Mouse (Mus musculus) heart, postnatal 14 days (tissue): Measurements from ENCODE around the gene Tsacc. TPM values are rescaled to one million over a fixed set of nuclear protein-coding genes. Genes with fewer than 3 reads are reported as not detected.

Experiments
- DNase-seq, 2 experiments: peaks; one replicate each; pipeline ENCODE4 v3.0.0; 2021 to 2022
- intact Hi-C: fragments of 180-260 bp; cut with DNase I; formaldehyde crosslinking; loops from one replicate; pipeline ENCODE4 v1.15.1; 2025
- total RNA-seq, 2 experiments: library from RNA; stranded (reverse); gene quantifications; 2 replicates each; pipeline ENCODE4 v1.2.3; 2021

Tsacc gene
- total RNA-seq, 2 experiments from 2014 or later: 4.2 to 4.3 TPM

DNA sequence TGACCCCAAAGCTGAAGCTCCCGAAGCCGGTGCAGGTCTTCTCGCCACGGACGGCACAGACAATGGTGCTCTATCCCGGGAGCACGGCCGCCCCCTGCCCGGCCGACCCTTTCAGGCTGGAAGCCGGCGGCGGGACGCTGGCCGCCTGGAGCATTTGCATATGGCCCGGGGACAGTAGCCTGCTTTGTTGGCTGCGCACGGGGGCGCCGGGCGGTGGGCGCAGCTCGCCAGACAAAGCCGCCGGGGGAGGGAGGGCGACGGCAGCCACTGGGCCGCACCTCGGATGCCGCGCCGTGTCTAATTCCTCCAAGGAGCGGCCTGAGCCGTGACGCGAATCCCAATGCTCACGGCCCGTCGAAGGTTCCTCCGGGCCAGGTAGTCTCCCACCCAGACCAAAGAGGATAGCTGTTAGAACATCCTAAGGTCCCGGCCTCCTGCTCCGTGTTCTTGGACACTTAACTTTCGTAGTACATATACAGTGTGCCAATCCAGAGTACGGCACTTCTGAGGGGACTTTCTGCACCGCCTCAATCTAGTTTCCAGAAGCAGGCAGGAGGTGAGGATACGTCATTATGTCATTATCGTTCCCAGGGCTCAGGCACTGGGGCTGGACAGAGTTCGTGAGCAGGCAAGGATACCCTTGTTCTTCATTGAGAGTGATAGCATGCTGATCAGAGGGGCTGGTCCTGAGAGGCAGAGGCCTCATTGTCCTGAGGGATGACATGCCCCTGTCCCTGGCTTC, 55.6 kb downstream of the Tsacc start:
- no peak for DNase-seq
- intact Hi-C loops: no loop called here

DNA sequence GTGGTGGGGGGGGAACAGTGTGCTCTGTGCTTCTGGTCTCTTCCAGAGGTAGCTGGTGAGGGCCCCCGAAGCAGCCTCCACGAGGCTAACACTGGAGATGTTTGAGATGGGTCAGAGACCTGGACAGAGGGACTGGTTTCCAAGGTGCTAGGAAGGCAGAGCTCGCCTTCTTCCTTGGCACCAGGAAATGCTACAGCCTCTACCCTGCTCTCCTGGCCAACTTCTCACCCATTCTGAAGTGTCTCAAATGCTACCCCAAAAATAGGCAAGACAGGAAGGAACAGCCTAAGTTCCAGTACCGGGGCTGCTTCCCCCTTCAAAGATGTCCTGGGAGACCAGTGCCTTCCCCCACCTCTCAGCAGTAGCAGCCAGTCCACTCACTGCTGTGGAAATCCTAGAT, 57.4 kb downstream of the Tsacc start:
- DNase-seq: no peak
- intact Hi-C loops: no loop called here

DNA sequence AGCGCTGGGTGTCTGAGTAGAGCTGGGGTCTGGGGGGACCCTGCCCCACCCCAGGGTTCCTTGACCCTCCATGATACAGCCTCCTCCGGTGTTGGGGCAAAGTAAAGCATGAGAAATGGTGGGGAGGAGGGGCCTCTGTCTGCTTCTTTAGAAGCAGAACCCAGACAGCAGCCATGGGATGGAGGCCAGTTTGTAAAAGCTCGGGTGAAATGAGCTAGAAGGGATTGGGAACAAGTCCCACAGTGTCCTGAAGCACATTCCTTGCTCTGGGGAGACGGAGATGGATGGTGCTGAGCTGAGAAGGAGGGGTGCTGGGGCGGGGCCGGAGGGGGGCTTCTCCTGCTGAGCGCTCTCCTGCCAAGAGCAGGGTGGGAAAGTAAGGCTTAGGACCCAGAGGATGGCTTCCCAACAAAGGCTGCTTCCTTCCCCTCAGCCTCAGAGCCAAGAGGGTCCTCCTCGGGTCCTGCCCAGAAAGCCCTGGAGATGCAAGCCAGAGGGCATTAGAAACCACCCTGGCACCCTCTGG, 57.9 kb downstream of the Tsacc start:
- DNase-seq: no peak
- intact Hi-C loops: no loop called here

DNA sequence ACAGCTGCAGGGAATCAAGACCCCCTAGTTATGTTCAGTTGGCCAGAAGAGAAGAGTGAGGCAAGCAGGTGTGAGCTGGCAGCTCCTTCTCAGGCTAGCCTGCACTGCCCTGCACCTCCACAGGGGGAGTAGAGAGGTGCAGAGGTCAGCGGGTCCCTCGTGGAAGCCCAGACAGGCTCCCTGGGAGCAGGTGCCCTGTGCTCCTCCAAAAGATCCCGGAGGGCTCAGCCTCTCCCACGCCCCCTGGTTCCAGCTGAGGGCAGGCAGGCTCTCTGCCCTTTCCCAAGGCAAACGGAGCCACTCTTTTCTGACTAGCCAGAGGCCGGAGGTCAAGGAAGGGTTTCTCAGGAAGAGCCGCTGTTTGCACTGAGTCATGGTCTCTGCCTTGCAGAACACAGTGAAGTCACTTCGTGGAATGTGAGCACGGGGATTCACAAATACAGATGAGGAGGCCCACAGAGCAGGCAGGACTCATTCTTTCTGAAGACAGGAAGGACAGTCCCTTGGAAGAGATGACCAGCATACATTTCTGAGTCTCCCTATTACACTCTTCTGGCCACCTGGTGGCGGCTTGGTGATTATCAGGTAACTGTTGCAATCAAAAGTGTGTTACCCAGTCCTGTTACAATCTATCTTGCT, 59.1 kb downstream of the Tsacc start:
- intact Hi-C loops: no loop called here
- peak in 1 of 2 experiments; percentile 27 for DNase-seq

DNA sequence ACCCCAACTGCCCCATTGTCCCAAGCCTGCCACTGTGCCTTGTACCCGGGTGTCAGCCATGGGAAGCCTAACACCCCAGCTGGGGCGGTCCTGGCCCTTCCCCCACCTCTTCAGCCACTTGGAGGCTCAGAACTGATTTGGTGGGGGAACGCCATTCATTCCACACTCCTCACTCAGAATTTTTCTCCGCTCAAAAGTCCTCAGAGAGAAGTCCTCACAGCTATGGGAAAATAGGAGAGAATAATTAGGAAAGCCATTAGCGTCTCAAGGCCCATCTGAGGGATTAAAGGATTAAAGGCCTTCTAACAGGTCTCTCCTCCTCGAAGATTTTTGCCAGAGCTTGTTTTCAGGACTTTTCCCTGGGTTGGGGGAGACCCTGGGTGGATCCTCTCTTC, 59.6 kb downstream of the Tsacc start:
- no peak for DNase-seq
- intact Hi-C loops: no loop called here

DNA sequence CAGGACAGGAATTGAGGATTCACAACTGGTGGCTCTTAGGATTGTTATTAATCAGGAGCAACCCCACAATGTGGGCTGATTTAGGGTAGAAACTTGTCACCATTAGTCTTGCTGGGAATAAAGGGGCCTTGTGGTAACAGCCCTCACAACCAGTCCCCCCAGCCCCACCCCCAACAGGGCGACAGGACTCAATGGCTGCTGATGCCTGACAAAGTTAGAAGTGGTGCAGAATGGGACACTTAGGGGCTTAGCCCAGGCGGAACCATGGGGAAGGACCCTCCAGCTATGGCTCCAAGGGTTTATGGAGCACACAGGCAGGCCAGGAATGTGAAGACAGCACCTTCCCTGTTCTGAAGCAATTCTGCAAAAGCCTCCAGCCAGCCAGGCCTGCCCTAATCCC, 61.2 kb downstream of the Tsacc start:
- intact Hi-C loops: no loop called here
- no peak for DNase-seq

DNA sequence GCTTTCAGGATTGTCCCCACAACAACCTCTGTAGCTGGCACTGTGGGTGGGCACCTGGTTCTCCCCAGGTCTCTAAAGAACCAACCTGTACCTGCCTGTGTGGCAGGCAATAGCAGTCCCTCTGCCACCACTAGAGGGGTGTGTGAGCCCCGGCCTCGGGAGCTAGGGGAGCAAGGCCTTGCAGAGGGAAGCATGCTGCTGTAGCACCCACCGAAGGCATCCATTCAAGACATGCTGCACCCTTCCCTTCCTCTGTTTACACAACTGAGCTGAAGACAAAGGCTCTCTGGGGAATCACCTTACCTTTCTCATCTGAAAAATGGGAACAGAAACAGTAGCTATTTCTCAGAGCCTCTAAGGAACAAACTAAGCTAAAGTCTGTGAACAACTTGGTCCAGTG, 61.6 kb downstream of the Tsacc start:
- intact Hi-C loops: no loop called here
- no peak for DNase-seq

DNA sequence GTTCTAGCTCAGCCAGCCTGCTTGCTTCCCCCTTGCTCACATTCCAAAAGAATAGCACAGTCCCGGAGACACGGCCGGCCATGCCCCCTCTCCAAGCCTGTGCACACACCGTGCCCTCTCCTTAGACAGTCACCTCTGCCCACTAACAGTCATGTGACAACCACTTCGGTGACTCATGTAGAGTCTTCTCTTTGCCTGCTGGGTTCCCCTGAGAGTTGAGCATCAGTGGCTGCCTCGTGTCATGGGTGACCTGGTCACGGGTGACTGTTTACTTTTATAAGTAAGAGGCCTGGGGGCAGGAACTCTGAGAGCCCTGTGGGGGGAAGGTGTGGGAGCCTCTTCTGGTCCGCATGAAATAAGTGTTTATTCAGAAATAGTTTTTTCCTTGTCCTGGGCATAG, 62.8 kb downstream of the Tsacc start:
- intact Hi-C loops: no loop called here
- no peak for DNase-seq

DNA sequence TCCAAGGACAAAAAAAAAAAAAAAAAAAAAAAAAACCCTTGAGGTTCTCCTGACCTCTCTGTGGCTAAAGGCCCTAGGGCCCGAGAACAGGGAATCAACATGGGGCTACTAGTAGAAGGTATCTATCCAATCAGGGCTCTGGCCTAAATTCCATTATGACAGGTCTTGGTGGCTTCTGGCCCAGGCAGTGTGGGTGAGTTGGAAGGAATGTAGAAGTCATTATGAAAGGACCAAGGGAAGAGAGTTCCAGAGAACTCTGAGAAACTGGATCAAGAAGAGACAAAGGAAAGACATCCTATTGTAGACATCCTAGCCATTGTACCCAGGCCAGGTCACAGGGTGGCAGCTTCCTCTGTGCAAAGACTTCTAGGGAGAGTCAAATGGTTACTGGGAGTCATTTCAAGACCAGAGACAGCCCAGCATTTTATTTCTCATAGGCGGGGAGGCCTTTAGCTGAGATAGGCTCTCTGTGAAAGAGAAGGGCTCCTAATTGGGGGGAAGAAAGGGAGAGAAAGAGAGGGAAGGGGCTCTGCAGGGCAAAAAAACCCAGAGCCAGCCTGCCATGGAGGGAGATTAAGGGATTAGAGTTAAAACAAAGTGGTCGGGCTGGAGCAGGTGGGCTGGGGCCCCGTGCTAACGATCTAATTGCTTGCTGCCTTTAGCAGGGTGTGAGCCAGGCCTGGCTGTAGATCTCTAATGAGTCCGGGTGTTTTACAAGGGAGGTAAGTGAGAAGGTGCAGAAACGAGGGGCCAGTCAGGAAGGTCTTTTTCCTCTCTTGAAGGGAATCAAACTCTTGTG, 63.7 kb downstream of the Tsacc start:
- DNase-seq: no peak
- intact Hi-C loops: no loop called here

Other genes starting within 250 kb of the Tsacc start
- gene Naxe, start 238.5 kb downstream of the Tsacc start, total RNA-seq: 10 to 100 TPM; 61.0 to 61.1 TPM
- gene Ttc24, start 218.7 kb downstream of the Tsacc start, total RNA-seq: not detected
- 1 to 10 TPM; 3.8 to 7.2 TPM for gene Iqgap3, start 215.0 kb downstream of the Tsacc start, total RNA-seq
- gene Mef2d, start 154.6 kb downstream of the Tsacc start, total RNA-seq: 100 to 1,000 TPM; 128 to 130 TPM
- gene Rhbg, start 42.3 kb downstream of the Tsacc start, total RNA-seq: not detected
- under 1 TPM in 1 of 2 experiments, not detected in 1; 0.24 TPM for gene Gm38392, start 9.8 kb downstream of the Tsacc start, total RNA-seq
- 100 to 1,000 TPM; 165 to 187 TPM for gene Cct3, start 117 bp upstream of the Tsacc start, total RNA-seq
- 10 to 100 TPM; 90.8 to 98.8 TPM for gene Glmp, start 28.0 kb upstream of the Tsacc start, total RNA-seq
- gene Tmem79, start 39.1 kb upstream of the Tsacc start, total RNA-seq: 1 to 10 TPM; 1.6 TPM
- gene Smg5, start 39.3 kb upstream of the Tsacc start, total RNA-seq: 10 to 100 TPM; 41.5 to 44.3 TPM
- under 1 TPM; 0.22 to 0.67 TPM for gene Paqr6, start 67.6 kb upstream of the Tsacc start, total RNA-seq
- gene Bglap3, start 75.7 kb upstream of the Tsacc start, total RNA-seq: not detected
- gene Bglap2, start 81.7 kb upstream of the Tsacc start, total RNA-seq: not detected
- not detected for gene Bglap, start 87.5 kb upstream of the Tsacc start, total RNA-seq
- 10 to 100 TPM; 23.9 to 25.0 TPM for gene Pmf1, start 113.3 kb upstream of the Tsacc start, total RNA-seq
- 10 to 100 TPM; 13.1 to 14.2 TPM for gene Slc25a44, start 128.1 kb upstream of the Tsacc start, total RNA-seq
- gene Sema4a, start 164.2 kb upstream of the Tsacc start, total RNA-seq: 1 to 10 TPM; 2.3 to 2.6 TPM
- gene Lmna, start 213.0 kb upstream of the Tsacc start, total RNA-seq: 100 to 1,000 TPM; 128 TPM
- 1 to 10 TPM in 1 of 2 experiments, under 1 TPM in 1; 0.81 to 2.0 TPM for gene Mex3a, start 235.4 kb upstream of the Tsacc start, total RNA-seq